Mouse (Mus musculus): ENCODE results near the gene Nfatc2. TPM values are rescaled to one million over a fixed set of nuclear protein-coding genes. Genes with fewer than 3 reads are reported as not detected.

The Nfatc2 gene
- polyA plus RNA-seq, 1 experiment from 2014 or later, result 9.9 TPM

DNA sequence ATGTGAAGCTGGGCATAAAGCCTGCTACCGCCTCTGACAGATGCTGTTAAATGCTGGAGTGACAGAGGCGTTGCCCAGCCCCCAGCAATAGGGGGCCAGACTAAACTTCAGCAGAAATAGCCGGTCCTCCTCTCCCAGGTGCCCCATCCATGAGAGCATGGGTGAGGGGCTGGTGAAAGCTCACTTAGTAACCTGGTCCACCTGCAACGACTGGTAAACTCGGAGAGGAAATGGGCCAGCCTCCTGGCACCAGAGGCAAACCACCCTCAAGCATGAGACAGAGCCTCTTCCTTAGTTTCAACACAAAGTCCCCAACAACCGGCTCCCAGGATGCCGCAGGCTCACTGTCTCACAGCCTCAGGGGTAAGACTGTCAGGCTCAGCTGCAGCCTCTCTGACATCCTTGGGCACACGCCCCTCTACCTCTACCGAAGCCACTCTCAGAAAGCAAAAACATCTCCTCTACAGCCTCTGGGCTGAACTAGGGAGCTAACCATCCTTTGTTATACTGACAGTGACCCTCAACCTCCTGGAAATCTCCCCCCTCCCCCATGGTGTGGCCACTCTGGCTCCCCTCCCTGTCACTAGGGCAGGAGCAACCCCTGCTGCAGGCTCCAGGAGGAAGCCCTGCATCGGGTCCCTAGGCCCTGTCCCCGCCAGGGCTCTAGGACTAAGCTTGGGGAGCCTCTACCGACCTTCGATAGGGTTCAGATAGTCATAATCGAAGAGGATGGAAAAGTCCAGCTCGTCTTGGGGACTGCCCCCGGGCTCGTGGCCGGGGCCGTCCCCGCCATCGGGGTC is 11.9 kb downstream of the Nfatc2 start:
- Histone ChIP-seq H3K4me3 (peak overlapping the region; percentile 69), H3K9me3 (replicated peaks) (no peaks in the 10 kb centered on the region), H3K9ac (peak overlapping the region; percentile 75), H3K36me3 (no peaks in the 10 kb centered on the region), H3K27ac (ENCODE audit: poor library complexity, severe bottlenecking) (peak overlapping the region; percentile 61), H3K4me1 (replicated peaks) (peaks cover 67% of the 10 kb centered on the region), H3K4me2 (peak overlapping the region; percentile 78), H3K27me3 (replicated peaks) (peaks cover 23% of the 10 kb centered on the region; the same call in 1 of the 2 replicates)
- 6% methylated on average over 21 of the region's 21 CpGs for WGBS
- peak; percentile 48; the same call in 1 of the 2 replicates for ATAC-seq (ENCODE audit: insufficient number of reproducible peaks, low FRiP score)

DNA sequence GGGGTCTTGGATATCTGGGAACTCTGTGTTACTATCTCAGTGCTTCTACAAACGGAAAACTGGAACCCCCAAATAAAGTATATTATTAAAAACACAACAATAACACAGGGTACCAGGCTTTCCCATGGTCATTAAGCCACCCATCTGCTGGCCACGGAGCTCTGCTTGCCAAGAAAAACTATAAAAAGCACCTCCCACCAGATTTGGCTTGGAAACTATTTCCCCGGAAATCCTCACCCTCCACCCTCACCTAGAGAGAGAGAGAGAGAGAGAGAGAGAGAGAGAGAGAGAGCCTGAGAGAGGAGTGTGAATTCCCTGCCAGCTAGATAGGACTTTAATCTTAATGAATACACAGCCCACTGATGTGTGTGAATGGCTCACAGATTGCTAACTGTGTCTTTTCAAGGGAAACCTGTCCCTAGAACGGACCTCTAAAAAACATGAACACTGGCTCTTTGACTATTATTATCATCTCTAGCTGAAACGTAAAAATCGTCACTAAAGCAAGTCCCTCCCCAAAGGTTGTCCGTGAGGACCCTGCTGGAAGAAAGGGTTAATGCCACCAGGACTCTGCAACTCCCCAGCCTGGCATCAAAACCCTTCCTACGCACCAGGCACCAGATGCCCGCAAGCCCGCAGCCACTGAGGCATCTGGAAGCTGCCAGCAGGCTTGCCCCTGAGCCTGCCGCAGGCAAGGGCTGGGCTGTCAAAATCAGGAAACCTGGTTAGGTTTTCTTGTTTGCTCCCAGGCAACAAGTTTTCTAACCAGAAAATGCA is 12.7 kb downstream of the Nfatc2 start:
- Histone ChIP-seq H3K27ac (ENCODE audit: poor library complexity, severe bottlenecking) (peak overlapping the region; percentile 61), H3K4me2 (peak overlapping the region; percentile 78), H3K4me3 (peak overlapping the region; percentile 69)

GRCm38 (mm10) chr2:168587159-168587558 is 14.3 kb downstream of the Nfatc2 start:
- H3K4me2 ChIP-seq, result no peak overlapping the region
- H3K9me3 ChIP-seq (replicated peaks), result no peaks in the 10 kb centered on the region
- H3K4me3 ChIP-seq, result no peak overlapping the region
- H3K36me3 ChIP-seq, result no peaks in the 10 kb centered on the region
- 85% methylated on average over 8 of the region's 8 CpGs for WGBS
- peak overlapping the region; percentile 59; the same call in 1 of the 2 replicates for H3K9ac ChIP-seq
- peaks cover 19% of the 10 kb centered on the region; the same call in 1 of the 2 replicates for H3K27me3 ChIP-seq (replicated peaks)
- ATAC-seq (ENCODE audit: insufficient number of reproducible peaks, low FRiP score), result no peak
- peaks cover 86% of the 10 kb centered on the region for H3K4me1 ChIP-seq (replicated peaks)
- H3K27ac ChIP-seq (ENCODE audit: poor library complexity, severe bottlenecking), result peak overlapping the region; percentile 60; the same call in 1 of the 2 replicates

More for the DNA sequence above, 12.7 kb downstream of the Nfatc2 start:
- Histone ChIP-seq H3K4me1 (replicated peaks) (peaks cover 75% of the 10 kb centered on the region), H3K9me3 (replicated peaks) (no peaks in the 10 kb centered on the region), H3K36me3 (no peaks in the 10 kb centered on the region), H3K27me3 (replicated peaks) (peaks cover 23% of the 10 kb centered on the region; the same call in 1 of the 2 replicates), H3K9ac (peak overlapping the region; percentile 75)
- ATAC-seq (ENCODE audit: insufficient number of reproducible peaks, low FRiP score), result no peak
- 38% methylated on average over 11 of the region's 11 CpGs for WGBS

DNA sequence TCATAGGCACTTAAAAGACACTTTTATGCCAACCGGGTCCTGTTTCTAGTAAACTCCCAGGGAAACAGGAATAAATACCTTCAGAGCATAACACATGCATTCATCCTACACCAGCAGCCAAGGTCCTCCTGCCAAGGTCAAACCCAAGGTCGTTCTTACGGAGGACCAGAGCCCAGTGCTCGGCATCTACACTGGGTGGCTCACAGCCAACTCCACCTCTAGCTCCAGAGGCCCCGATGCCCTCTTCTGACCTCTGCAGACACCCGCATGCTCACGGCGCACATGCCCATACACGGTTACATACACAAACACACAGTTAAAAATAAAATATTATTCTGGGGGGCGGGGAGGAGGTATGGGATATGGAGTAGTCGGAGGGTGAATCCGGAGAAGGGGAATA is 14.9 kb downstream of the Nfatc2 start:
- no peak for ATAC-seq (ENCODE audit: insufficient number of reproducible peaks, low FRiP score)
- Histone ChIP-seq H3K4me1 (replicated peaks) (peaks cover 88% of the 10 kb centered on the region), H3K36me3 (no peaks in the 10 kb centered on the region), H3K27me3 (replicated peaks) (peaks cover 14% of the 10 kb centered on the region; the same call in 1 of the 2 replicates), H3K9me3 (replicated peaks) (no peaks in the 10 kb centered on the region), H3K9ac (no peak overlapping the region), H3K4me2 (no peak overlapping the region), H3K4me3 (no peak overlapping the region), H3K27ac (ENCODE audit: poor library complexity, severe bottlenecking) (peak overlapping the region; percentile 95)
- whole genome bisulfite sequencing, result 68% methylated on average over 12 of the region's 12 CpGs

DNA sequence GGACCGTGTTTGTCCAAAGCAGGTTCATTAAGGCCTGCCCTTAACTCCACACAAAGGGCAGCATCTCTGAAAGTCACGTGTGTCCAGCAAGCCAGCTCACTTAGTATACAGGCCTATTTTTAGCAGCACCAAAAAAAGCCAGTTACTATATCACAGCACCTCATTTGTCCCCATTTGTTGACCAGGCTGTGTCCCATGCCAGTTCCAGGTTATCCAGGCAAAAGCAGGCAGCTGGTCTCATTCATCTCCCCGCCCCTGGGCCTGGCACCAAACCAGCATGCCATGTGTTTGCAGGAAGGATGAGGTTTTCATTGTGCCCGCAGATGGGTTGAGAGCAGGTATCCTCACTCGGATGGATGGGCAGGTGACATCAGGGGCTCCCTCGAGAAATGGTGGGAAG is 16.6 kb downstream of the Nfatc2 start:
- Histone ChIP-seq H3K9ac (peak overlapping the region; percentile 62; the same call in 1 of the 2 replicates), H3K9me3 (replicated peaks) (no peaks in the 10 kb centered on the region), H3K4me2 (peak overlapping the region; percentile 38; the same call in 1 of the 2 replicates), H3K4me3 (no peak overlapping the region), H3K36me3 (no peaks in the 10 kb centered on the region), H3K27ac (ENCODE audit: poor library complexity, severe bottlenecking) (peak overlapping the region; percentile 95), H3K4me1 (replicated peaks) (peaks cover 89% of the 10 kb centered on the region), H3K27me3 (replicated peaks) (0 out of 2 replicates have a peak, but pooled peaks cover 3% of the 10 kb centered on the region)
- WGBS, result 50% methylated on average over 6 of the region's 6 CpGs
- peak; percentile 30; the same call in 1 of the 2 replicates for ATAC-seq (ENCODE audit: insufficient number of reproducible peaks, low FRiP score)

DNA sequence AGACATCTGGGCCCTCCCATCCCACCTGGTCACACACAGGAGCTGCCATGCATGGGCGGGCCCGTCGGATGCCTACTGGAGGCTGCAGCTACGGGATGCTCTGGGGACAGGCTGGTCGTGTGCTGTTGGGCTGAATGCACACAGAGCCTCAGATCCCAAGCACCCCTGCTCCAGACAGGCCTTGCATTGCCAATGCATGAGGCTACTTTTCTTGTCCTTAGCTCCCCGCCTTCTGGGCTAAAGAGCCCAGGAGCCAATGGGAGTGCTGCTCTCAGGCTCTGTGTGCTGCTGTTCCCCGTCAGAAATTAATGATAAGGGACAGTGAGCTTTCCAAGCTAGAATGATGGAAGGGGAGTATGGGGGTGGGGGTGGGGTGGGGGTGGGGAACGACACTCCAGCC is 17.0 kb downstream of the Nfatc2 start:
- 0 out of 2 replicates have a peak, but pooled peaks cover 3% of the 10 kb centered on the region for H3K27me3 ChIP-seq (replicated peaks)
- no peaks in the 10 kb centered on the region for H3K36me3 ChIP-seq
- H3K4me1 ChIP-seq (replicated peaks), result peaks cover 89% of the 10 kb centered on the region
- H3K9ac ChIP-seq, result peak overlapping the region; percentile 62
- 45% methylated on average over 8 of the region's 8 CpGs for WGBS
- H3K9me3 ChIP-seq (replicated peaks), result no peaks in the 10 kb centered on the region
- H3K4me3 ChIP-seq, result no peak overlapping the region
- H3K4me2 ChIP-seq, result peak overlapping the region; percentile 38
- ATAC-seq (ENCODE audit: insufficient number of reproducible peaks, low FRiP score), result peak; percentile 37; the same call in 1 of the 2 replicates
- peak overlapping the region; percentile 95 for H3K27ac ChIP-seq (ENCODE audit: poor library complexity, severe bottlenecking)

DNA sequence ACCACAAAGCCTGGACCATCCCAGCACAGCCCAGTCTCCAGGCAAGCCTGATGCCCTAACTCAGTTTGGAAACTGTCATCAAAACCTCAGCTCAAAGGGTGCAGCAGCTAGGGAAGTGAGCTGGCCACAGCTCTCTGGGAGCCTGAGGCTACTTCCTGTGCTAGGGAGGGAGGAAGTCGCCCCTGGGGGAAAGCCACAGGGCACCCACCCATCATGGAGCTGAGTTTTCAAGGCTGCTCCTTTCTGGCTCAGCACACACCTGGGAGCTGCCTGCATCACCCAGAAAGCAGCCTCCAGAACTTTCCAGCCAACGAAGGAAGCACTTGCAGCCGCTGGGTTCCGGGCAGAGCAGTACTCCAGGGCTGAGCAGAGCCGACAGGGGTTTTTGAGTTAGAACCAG is 18.4 kb downstream of the Nfatc2 start:
- 79% methylated on average over 5 of the region's 5 CpGs for WGBS
- Histone ChIP-seq H3K27ac (ENCODE audit: poor library complexity, severe bottlenecking) (peak overlapping the region; percentile 95), H3K9me3 (replicated peaks) (no peaks in the 10 kb centered on the region), H3K4me3 (no peak overlapping the region), H3K36me3 (no peaks in the 10 kb centered on the region), H3K4me1 (replicated peaks) (peaks cover 89% of the 10 kb centered on the region), H3K27me3 (replicated peaks) (0 out of 2 replicates have a peak, but pooled peaks cover 3% of the 10 kb centered on the region), H3K9ac (peak overlapping the region; percentile 50; the same call in 1 of the 2 replicates), H3K4me2 (no peak overlapping the region)
- no peak for ATAC-seq (ENCODE audit: insufficient number of reproducible peaks, low FRiP score)

DNA sequence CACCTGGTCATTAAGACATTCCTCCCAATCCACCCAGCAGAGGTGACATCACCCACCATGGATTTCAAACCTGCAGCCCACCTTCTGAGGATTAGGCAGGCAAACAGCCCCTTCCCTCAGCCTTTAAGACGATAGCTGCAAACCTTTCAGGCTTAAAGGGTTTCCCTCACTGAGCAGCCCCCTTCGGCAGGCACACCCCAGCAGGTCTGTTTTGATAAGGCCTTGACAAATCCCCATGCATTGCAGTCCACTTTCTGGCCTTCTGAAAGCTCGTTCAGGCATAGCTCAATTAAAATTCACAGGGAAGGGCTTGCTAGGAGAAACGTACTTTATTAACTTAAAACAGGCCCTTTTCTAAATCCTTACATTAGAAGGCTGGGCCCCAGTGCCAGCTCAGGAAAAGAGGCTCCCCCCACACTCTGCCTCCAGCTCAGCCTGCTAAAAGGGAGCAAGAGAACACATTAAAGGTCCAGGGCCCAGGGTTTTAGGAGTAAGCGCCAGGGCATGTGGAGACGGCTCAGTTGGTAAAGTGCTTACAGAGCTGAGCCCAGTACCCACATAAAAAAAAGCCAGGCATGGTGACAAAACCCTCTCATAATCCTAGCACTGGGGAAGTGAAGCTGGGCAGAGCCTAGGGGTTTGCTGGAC is 20.1 kb downstream of the Nfatc2 start:
- 0 out of 2 replicates have a peak overlapping the region, but pooled peaks have one; percentile 9 for H3K27ac ChIP-seq (ENCODE audit: poor library complexity, severe bottlenecking)
- H3K4me2 ChIP-seq, result peak overlapping the region; percentile 46; the same call in 1 of the 2 replicates

DNA sequence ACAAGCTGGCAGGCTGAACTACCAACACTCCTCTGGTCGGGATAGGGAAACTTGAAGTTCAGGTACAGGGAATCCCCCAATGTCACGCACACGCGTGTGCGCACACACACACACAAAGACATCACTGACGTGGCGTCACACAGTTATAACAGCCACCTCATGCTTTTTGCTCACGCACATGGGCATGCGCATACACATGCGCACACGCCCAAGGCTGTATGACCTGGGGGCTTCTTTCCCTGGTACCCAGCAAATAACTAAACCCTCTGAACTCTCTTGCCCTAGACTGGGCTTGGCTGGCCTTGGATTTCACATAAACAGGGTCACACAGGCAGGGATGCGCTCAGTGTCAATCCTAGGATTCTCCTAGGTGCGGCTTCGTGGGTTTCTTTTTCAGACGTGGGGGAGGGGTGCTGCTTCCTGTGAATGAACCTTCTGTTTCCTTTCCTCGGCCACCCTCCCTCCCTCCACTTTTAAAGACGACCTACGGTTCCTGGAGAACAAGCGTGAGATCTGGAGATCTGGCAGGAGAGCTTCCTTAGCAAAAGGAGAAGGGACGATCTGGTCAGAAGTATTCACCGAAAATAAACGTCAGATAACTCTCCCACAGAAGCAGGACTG is 21.1 kb downstream of the Nfatc2 start:
- ATAC-seq (ENCODE audit: insufficient number of reproducible peaks, low FRiP score), result no peak
- H3K4me3 ChIP-seq, result no peak overlapping the region
- H3K4me2 ChIP-seq, result peak overlapping the region; percentile 46
- peaks cover 82% of the 10 kb centered on the region for H3K4me1 ChIP-seq (replicated peaks)
- WGBS, result 48% methylated on average over 22 of the region's 22 CpGs
- no peaks in the 10 kb centered on the region for H3K27me3 ChIP-seq (replicated peaks)
- H3K9ac ChIP-seq, result peak overlapping the region; percentile 19; the same call in 1 of the 2 replicates
- H3K9me3 ChIP-seq (replicated peaks), result no peaks in the 10 kb centered on the region
- H3K27ac ChIP-seq (ENCODE audit: poor library complexity, severe bottlenecking), result no peak overlapping the region; the same call in 1 of the 2 replicates
- no peaks in the 10 kb centered on the region for H3K36me3 ChIP-seq

More for the DNA sequence above, 20.1 kb downstream of the Nfatc2 start:
- Histone ChIP-seq H3K27me3 (replicated peaks) (no peaks in the 10 kb centered on the region), H3K9me3 (replicated peaks) (no peaks in the 10 kb centered on the region), H3K4me1 (replicated peaks) (peaks cover 83% of the 10 kb centered on the region), H3K36me3 (no peaks in the 10 kb centered on the region), H3K9ac (no peak overlapping the region), H3K4me3 (no peak overlapping the region)
- no peak for ATAC-seq (ENCODE audit: insufficient number of reproducible peaks, low FRiP score)
- WGBS, result 48% methylated on average over 6 of the region's 6 CpGs

- H3K4me3 ChIP-seq, result no peak overlapping the region
- H3K27me3 ChIP-seq (replicated peaks), result no peaks in the 10 kb centered on the region
- WGBS, result 55% methylated on average over 15 of the region's 15 CpGs
- peak overlapping the region; percentile 46; the same call in 1 of the 2 replicates for H3K4me2 ChIP-seq
- H3K4me1 ChIP-seq (replicated peaks), result peaks cover 82% of the 10 kb centered on the region
- H3K9ac ChIP-seq, result no peak overlapping the region; the same call in 1 of the 2 replicates
- no peak overlapping the region; the same call in 1 of the 2 replicates for H3K27ac ChIP-seq (ENCODE audit: poor library complexity, severe bottlenecking)
- H3K36me3 ChIP-seq, result no peaks in the 10 kb centered on the region
- H3K9me3 ChIP-seq (replicated peaks), result no peaks in the 10 kb centered on the region
- no peak for ATAC-seq (ENCODE audit: insufficient number of reproducible peaks, low FRiP score)
These were observed 21.8 kb downstream of the Nfatc2 start for GRCm38 (mm10) chr2:168579601-168580130.
